Mouse (Mus musculus) lung, adult 2 months (tissue): ENCODE measurements around the gene Mettl21a. TPM values are rescaled to one million over a fixed set of nuclear protein-coding genes. Genes with fewer than 3 reads are reported as not detected.
"Not testable (repeated sequence)": the region's sequence is repeated elsewhere in the genome, so short reads cannot be mapped to it uniquely, and the experiment has no call there.

Experiments
- DNase-seq: peaks from one replicate; pipeline ENCODE4 v3.0.0; 2022
- H3K4me1 ChIP-seq: fragments of 200-500 bp; 2 replicates; pipeline ENCODE4 v1.6.1; 2011; ENCODE audit warnings: low read length; ENCODE audit not compliant: control insufficient read depth, insufficient read depth
- H3K4me3 ChIP-seq: fragments of 200-500 bp; replicated peaks from 2 replicates; pipeline ENCODE3; 2011; ENCODE audit warnings: low read depth, mild to moderate bottlenecking, control low read depth, low read length; ENCODE audit errors: extremely low read depth
- CTCF ChIP-seq: fragments of 200-500 bp; IDR thresholded peaks from 2 replicates; pipeline ENCODE4 v1.5.1; 2011; ENCODE audit warnings: mild to moderate bottlenecking, low read length, control low read depth; ENCODE audit not compliant: insufficient read depth
- POLR2A ChIP-seq: fragments of 200-500 bp; IDR thresholded peaks from 2 replicates; pipeline ENCODE4 v1.6.1; 2011; ENCODE audit warnings: low read depth, mild to moderate bottlenecking, control low read depth, low read length, borderline replicate concordance; ENCODE audit errors: extremely low read depth
- WGBS: fragments of 180-500 bp; shearing (Covaris S2); methylation state at CpG from one replicate; pipeline ENCODE4 v1.1.7; 2018; 5-methylcytosine and 5-hydroxymethylcytosine counted together
- polyA plus RNA-seq: library from polyadenylated mRNA; depleted of rRNA; stranded (reverse); fragments of >200 nt; gene quantifications from 2 replicates; pipeline ENCODE4 v1.2.3, GENCODE M21; 2012; rRNA removed

The Mettl21a gene
- polyA plus RNA-seq, 1 experiment: 8.2 TPM

GRCm38 (mm10) chr1:64598926-64599325 is 18.1 kb downstream of the Mettl21a start:
- H3K4me3 ChIP-seq: no peak overlapping the region
- DNase-seq: no peak
- H3K4me1 ChIP-seq: no peaks in the 10 kb centered on the region; the same call in none of the 2 replicates
- WGBS: 45% methylated on average over 5 of the region's 5 CpGs
- no peak for TF ChIP-seq CTCF
- no peak for TF ChIP-seq POLR2A

GRCm38 (mm10) chr1:64578801-64579200 is 38.2 kb downstream of the Mettl21a start:
- no peak overlapping the region for H3K4me3 ChIP-seq
- no peak for DNase-seq
- 91% methylated on average over 3 of the region's 3 CpGs for WGBS
- TF ChIP-seq POLR2A (no peak), CTCF (no peak)
- H3K4me1 ChIP-seq: peaks cover 3% of the 10 kb centered on the region; the same call in 1 of the 2 replicates

- not testable (repeated sequence) for DNase-seq, H3K4me1 ChIP-seq, H3K4me3 ChIP-seq
- WGBS: 67% methylated on average over 9 of the region's 9 CpGs
Observed at GRCm38 (mm10) chr1:64577911-64578310, 39.1 kb downstream of the Mettl21a start.

DNA sequence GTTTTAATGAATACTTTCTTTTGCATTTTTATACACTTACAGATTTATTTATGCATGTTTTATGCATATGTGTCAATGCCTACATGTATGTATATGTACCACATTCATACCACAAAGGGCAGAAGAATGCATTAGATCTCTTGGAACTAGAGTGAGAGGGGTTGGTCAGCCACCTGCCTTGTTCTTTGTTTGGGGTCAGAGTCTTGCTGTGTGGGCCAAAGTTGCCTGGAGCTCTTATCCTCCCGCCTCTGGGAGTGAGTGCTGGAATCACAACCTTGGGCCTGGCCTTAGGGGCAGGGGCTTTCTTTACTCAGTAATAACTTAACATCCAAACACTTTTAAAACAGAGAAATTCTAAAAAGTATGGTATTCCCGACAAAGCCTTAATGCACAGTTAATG is 40.3 kb downstream of the Mettl21a start:
- peaks cover 3% of the 10 kb centered on the region; the same call in 1 of the 2 replicates for H3K4me1 ChIP-seq
- DNase-seq: no peak
- TF ChIP-seq CTCF (no peak), POLR2A (no peak)
- H3K4me3 ChIP-seq: no peak overlapping the region
- 87% methylated on average over 2 of the region's 2 CpGs for WGBS

DNA sequence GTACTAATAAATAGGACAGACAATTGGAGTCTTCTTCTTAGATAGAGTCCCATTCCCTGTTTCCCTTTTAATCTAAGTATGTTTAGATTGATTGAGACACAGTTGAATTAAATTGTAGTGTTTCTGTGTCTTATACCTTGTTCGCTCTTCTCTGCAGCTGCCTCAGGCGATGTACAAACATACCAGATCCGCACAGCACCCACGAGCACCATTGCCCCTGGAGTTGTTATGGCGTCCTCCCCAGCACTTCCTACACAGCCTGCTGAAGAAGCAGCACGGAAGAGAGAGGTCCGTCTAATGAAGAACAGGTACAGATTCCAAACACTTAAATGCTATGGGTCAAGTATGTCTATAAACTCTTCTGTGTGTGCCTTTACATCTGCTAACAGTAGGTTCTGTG is 41.0 kb downstream of the Mettl21a start:
- H3K4me1 ChIP-seq: peaks cover 3% of the 10 kb centered on the region; the same call in 1 of the 2 replicates
- H3K4me3 ChIP-seq: no peak overlapping the region
- DNase-seq: no peak
- 87% methylated on average over 7 of the region's 7 CpGs for WGBS
- TF ChIP-seq CTCF (no peak), POLR2A (no peak)

DNA sequence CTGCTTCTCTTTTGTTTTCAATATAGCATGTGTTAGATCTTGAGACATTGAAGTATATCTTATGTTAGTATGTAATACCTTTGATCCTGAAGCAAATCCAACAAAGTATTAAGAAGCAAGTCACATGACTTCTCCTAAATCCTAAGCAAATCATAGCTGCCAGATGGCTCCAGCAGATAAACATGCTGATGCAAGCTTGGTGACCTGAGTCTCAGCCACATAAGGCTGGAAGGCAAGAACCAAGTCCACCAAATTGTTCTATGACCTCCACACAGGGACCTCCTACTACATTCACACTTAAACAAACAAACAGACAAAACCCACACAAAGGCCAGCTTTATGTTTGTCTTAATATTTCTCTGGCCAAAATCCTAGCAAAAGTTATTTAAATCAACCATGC is 48.8 kb downstream of the Mettl21a start:
- H3K4me1 ChIP-seq: no peaks in the 10 kb centered on the region
- TF ChIP-seq CTCF: no peak
- TF ChIP-seq POLR2A: no peak
- H3K4me3 ChIP-seq: no peak overlapping the region
- DNase-seq: no peak

DNA sequence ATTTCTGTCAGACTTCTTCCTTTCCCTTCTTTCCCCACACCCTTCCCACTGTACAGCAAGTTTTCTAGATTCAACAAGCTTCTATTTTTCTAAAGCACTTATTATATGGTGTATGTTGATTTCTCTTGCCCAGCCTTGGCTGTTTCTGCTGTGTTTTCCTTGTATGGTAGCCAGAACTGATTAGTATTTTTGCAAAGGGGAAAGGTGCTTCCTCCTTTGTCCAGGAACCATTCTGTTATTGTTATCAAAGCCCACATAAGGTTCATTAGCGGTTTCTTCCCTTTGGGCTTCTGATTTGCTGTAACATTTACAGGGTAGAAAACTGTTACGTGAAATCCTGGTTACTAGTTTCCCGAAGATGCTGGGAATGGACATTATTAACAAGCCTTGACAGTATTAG is 56.9 kb downstream of the Mettl21a start:
- TF ChIP-seq CTCF (no peak), POLR2A (no peak)
- WGBS: 77% methylated on average over 3 of the region's 3 CpGs
- DNase-seq: no peak
- no peak overlapping the region for H3K4me3 ChIP-seq
- H3K4me1 ChIP-seq: peaks cover 2% of the 10 kb centered on the region; the same call in 1 of the 2 replicates

Other genes with a start within 250 kb of the Mettl21a start
- gene Creb1, start 84.6 kb downstream of the Mettl21a start, polyA plus RNA-seq: 18.4 and 19.7 TPM in 2 replicates
- 26.8 and 31.6 TPM in 2 replicates for gene Ccnyl1, start 73.2 kb upstream of the Mettl21a start, polyA plus RNA-seq
- 28.2 and 30.9 TPM in 2 replicates for gene Fzd5, start 120.5 kb upstream of the Mettl21a start, polyA plus RNA-seq